Mouse (Mus musculus) urinary bladder, postnatal 14 days (tissue): ENCODE measurements at regions not wholly inside any gene's neighbourhood (a gene's known extent, or its start where the extent isn't known, plus 50 kb on each side); places are given as distances from the start of the nearest gene placed in this dataset.
A peak's percentile ranks its signal among the peaks of the same experiment; 100 is the strongest.
"Not testable (repeated sequence)": the region's sequence is repeated elsewhere in the genome, so short reads cannot be mapped to it uniquely, and the experiment has no call there.

ENCODE experiments used
- DNase-seq: peaks from one replicate; pipeline ENCODE4 v3.0.0; 2021; ENCODE audit warnings: low spot score

GRCm38 (mm10) chr17:43139916-43140315 lies 123.6 kb downstream of the Tnfrsf21 start:
- no peak for DNase-seq

DNA sequence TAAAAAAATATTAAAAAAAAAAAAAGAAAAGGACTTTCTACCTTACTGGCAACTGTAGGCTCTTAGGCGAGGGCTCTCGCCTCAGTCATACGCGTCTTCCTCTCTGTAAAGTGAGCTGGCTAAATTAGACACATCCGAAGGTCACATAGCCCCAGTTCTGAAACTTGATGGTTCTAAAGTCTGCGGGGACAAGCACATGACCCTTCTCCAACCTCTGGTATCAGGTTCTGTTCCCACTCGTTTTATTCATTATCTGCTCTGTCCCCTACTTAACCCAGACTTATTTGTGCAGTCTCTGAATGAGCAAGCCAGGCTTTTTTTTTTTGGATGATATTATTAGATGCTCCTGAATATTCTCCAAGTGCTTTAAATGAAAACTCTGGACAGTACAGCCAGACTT lies 125.4 kb downstream of the Tnfrsf21 start:
- no peak for DNase-seq

GRCm38 (mm10) chr17:43145749-43146148 lies 124.4 kb upstream of the Adgrf1 start:
- DNase-seq = no peak

- no peak for DNase-seq
Observed at GRCm38 (mm10) chr17:43147935-43148334, 122.2 kb upstream of the Adgrf1 start.

DNA sequence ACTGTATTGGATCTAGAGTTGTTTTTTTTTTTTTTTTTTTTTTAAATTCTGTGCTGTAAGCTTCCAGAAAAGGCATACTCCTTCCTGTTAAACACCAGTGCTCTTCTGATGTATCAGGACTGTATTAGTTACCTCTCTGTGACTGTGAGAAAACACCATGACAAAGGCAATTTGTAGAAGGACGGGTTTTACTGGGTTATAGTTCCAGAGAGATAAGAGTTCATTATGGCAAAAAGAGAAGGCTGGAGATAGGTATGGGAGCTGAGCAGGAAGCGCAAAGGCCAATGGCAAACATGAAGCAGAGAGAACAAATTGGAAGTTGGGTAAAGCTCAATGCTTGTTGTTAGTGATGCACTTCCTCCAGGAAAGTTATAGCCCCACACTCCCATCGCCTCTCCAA lies 117.5 kb upstream of the Adgrf1 start:
- no peak for DNase-seq

- not testable (repeated sequence) for DNase-seq
Observed at GRCm38 (mm10) chr17:43155271-43155670, 114.9 kb upstream of the Adgrf1 start.

- peak; percentile 30 for DNase-seq
Observed at GRCm38 (mm10) chr17:43156116-43156515, 114.0 kb upstream of the Adgrf1 start.

DNA sequence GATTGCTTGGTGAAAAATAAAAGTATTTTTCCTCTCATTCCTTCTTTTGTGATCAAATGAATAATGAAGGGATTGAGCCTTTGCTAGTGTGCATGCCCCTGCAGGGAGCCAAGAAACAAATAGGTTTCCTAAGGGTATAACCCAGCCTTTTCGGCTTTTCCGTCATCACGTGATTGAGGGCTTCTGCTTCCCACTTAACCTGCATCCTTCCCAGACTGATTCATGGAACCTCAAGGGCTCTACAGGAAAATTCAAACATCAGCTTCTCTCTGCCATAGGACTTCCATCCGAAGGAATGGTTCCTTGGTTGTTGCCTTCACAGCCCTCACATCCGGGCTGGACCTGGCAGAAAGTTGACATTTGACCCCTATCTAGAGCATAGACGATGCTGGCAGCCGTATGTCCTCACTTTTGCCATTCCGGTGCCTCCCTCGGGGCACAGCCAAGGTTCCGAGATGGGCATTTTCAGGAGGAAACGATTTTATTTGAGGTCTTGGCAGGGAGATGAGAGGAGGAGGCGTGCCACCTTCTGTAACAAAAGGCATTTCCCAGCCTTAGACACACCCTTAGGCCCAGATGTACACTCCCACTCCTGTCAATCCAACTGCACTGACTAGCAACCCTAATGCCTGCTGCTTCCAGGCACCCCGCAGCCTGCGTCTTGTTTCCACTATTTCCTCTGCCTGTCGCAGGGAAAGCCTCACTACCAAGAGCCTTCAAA lies 112.2 kb upstream of the Adgrf1 start:
- peak; percentile 28 for DNase-seq

DNA sequence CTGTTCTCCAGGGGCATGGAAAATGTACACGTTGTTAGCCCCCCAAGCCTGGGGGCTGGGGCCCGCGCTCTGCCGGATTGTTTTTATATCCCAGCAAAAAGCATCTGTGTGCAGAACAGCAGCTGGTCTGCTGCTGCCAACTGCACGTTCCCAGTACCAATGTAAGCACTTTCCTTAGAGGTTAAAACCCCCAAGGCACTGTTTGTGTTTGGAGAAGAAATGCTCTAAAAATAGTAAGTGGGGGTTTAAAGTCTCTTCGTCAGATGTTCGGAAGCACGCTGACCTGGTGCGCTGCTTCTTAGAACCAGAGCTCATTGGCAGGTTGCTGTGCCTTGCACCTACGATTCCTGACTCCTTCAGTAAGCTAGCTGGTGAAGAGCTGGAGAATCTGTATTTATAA lies 111.4 kb upstream of the Adgrf1 start:
- DNase-seq = no peak

- peak; percentile 83 for DNase-seq
Observed at GRCm38 (mm10) chr17:43161306-43161705, 108.8 kb upstream of the Adgrf1 start.

DNA sequence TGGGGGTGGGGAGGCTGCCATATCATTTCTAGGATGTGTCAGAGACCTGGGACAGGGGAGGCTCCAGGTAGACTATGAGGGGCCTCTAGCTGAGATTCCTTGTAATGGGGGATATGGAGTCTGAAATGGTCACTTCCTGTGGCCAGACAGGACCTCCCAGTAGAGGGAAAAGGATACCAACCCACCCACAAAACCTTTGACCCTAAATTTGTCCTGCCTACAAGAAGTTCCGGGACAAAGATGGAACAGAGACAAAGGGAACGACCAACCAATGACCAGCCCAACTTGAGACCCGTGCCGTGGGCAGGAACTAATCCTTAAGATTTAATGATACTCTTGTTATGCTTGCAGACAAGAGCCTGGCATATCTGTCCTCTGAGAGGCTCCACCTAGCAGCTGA lies 107.0 kb upstream of the Adgrf1 start:
- DNase-seq = no peak

DNA sequence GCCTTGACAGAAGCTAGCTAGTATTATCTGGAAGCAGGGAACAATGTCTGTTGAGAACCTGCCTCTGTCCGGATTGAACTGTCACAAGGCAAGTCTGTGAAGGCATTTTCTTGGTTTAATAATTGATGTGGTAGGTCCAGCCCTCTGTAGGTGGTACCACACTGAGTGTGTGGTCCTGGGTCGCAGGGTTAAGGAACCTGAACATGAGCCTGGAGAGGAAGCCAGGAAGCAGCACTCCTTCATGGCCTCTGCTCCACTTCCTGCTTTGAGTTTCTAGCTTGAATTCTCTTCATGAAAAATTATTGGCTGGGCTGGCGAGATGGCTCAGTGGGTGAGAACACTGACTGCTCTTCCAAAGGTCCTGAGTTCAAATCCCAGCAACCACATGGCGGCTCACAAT lies 104.0 kb upstream of the Adgrf1 start:
- no peak for DNase-seq

DNA sequence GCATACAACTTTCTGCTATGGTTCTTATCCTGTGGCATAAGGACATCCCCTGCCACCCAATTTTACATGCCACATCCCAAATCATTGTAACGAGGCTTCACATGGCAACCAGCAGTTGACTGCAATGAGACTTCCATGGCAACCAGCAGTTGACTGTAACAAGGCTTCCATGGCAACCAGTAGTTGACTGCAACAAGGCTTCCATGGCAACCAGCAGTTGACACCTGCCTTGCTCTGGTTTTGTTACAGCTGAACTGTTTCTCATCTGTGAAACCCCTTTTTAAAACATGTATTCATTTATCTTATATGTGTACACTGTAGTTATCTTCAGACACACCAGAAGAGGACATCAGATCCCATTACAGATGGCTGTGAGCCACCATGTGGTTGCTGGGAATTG lies 100.7 kb upstream of the Adgrf1 start:
- no peak for DNase-seq

DNA sequence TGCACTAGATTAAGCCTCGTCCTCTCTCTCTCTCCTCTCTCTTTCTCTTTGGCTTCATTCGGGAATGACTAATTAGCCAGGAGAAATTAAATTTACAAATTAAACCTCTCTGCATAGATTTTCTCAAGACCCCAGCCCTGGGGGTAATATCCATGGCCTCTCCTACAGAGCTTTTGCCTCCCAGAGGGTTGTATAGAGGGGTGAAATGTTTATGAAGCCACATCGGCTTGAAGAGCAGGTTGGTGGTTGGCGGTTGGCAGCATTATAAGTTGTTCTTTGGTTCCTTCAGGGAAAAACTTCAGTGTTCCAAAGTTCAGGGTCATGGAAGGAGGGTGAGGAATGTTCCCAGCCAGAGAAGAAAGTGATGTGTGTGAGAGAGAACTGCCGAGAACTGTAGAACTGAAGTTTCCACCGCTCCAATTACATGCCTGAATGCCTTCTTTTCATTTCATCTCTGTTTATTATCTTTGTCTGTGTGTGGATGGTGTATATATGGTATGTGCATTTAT lies 97.4 kb upstream of the Adgrf1 start:
- no peak for DNase-seq

- DNase-seq = no peak
Observed at GRCm38 (mm10) chr17:43174860-43175259, 95.3 kb upstream of the Adgrf1 start.

GRCm38 (mm10) chr17:43177244-43177643 lies 92.9 kb upstream of the Adgrf1 start:
- DNase-seq = peak; percentile 31

DNA sequence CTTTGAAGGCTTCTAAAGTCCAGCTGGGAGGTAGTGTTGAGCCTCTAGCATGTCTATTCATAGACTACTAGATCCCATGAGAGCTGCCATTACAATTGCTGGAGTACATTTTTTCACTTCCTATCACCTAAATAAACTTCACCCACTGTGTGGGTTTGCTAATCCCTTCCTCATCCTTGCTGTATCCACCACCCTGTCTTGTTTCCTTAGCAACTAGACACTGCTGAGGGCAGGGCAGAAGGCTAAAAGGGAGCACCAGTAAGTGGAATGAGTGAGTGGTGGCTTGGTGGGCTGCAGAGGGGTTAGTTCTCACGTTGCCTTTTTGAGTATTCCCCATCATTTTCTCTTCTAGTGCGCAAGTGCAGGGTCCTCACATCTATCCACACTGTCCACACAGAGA lies 80.1 kb upstream of the Adgrf1 start:
- DNase-seq = no peak

DNA sequence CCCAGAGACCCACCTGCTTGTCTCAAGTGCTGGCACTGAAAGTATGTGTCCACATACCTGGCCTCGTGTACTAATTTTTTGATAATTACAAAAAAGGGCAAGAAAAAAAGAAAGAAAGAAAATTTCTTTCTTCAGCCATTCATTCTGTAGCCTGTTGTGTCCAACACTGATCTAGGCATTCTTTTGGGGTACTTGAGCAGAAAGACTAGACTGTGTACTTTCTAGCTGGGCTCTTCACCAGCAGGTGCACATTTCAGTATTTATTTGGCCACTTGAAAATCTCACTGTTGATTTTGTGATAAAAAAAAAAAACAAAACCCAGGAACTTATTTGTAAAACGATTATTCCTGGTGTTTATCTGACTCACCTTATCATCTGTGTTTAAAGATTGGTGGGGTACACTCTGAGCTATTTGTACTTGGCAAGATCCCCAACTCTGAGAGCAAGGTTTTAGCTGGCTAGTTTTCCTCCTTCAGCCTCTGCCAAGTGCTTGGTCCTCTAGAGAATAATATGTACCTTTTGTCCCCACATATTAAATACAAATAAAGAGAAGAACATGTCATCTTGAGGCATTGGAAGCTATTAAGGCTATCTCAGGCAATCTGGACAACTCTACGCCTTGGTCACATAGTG lies 79.2 kb upstream of the Adgrf1 start:
- DNase-seq = peak; percentile 29

GRCm38 (mm10) chr17:43197232-43197631 lies 72.9 kb upstream of the Adgrf1 start:
- no peak for DNase-seq

- DNase-seq = no peak
Observed at GRCm38 (mm10) chr17:43200832-43201231, 69.3 kb upstream of the Adgrf1 start.

- no peak for DNase-seq
Observed at GRCm38 (mm10) chr17:43206701-43207470, 63.2 kb upstream of the Adgrf1 start.

- no peak for DNase-seq
Observed at GRCm38 (mm10) chr17:43209727-43210126, 60.4 kb upstream of the Adgrf1 start.

DNA sequence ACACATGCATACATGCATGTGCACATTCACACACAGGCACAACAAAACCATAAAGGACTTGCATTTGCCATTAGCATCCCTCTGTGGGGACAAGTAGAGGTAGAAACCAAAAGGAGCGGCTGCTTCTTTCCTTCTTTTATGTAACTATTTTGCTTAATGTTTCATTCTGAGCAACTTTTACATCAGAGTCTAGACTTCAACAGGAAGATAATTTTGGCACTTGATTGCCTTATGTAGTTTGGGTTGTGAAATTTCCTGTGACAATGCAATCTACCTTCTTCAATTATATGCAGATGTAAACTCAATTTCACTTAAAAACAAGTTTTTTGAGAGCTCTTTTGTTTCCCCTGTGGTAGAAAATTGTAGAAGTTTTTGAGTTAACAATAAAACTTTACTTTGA lies 56.1 kb upstream of the Adgrf1 start:
- no peak for DNase-seq
